Mouse (Mus musculus) CH12.LX (cell line): Measurements from ENCODE around the gene Zmynd19. TPM values are rescaled to one million over a fixed set of nuclear protein-coding genes. Genes with fewer than 3 reads are reported as not detected.
A peak's percentile ranks its signal among the peaks of the same experiment; 100 is the strongest.

Experiments used
- DNase-seq: peaks from one replicate; pipeline ENCODE4 v3.0.0-alpha.2; 2013; ENCODE audit errors: extremely low read depth
- H3K27ac ChIP-seq: 2 replicates; pipeline ENCODE4 v1.5.1; 2012; ENCODE audit warnings: low read depth, mild to moderate bottlenecking, control low read depth, moderate library complexity; ENCODE audit not compliant: insufficient read depth
- H3K27me3 ChIP-seq: replicated peaks from 2 replicates; pipeline ENCODE3; 2012; ENCODE audit warnings: inconsistent platforms
- H3K36me3 ChIP-seq, 2 experiments: replicated peaks in 1 of 2; 2 replicates each; pipeline versions ENCODE3 to v1.6.1; 2012; ENCODE audit warnings: inconsistent platforms in 1 of 2, low read length in 1 of 2, mild to moderate bottlenecking in 1 of 2, mixed read lengths in 1 of 2, moderate library complexity in 1 of 2; ENCODE audit not compliant: control insufficient read depth in 1 of 2, insufficient read depth in 1 of 2
- H3K4me1 ChIP-seq, 2 experiments: 2 replicates each; pipeline ENCODE4 v1.6.1; 2012; ENCODE audit warnings: inconsistent platforms in 1 of 2, moderate library complexity in 1 of 2; ENCODE audit not compliant: insufficient read depth in 2 of 2, control insufficient read depth in 1 of 2
- H3K4me2 ChIP-seq: 2 replicates; pipeline ENCODE4 v1.6.1; 2012; ENCODE audit warnings: low read depth, mild to moderate bottlenecking, control low read depth; ENCODE audit not compliant: poor library complexity, insufficient read depth, severe bottlenecking
- H3K4me3 ChIP-seq, 3 experiments: fragments of 150-350 bp in 1 of 3; sonication (generic) in 1 of 3; replicated peaks in 1 of 3; 2 replicates each; pipeline versions ENCODE3 to v1.5.1; 2011 to 2012; ENCODE audit warnings: low read depth in 2 of 3, low read length in 2 of 3, mild to moderate bottlenecking in 2 of 3, moderate library complexity in 2 of 3, control low read depth in 1 of 3, improper control_type of control experiment in 1 of 3, inconsistent platforms in 1 of 3, mixed read lengths in 1 of 3; ENCODE audit not compliant: poor library complexity in 1 of 3
- H3K79me2 ChIP-seq: replicated peaks from 2 replicates; pipeline ENCODE4 v1.6.1; 2012; ENCODE audit warnings: mild to moderate bottlenecking, moderate library complexity; ENCODE audit not compliant: control insufficient read depth, poor library complexity, insufficient read depth, severe bottlenecking; ENCODE audit errors: extremely low read depth
- H3K9ac ChIP-seq: 2 replicates; pipeline ENCODE4 v1.6.1; 2012; ENCODE audit warnings: low read depth, mild to moderate bottlenecking, control low read depth, moderate library complexity; ENCODE audit not compliant: insufficient read depth
- H3K9me3 ChIP-seq: replicated peaks from 2 replicates; pipeline ENCODE3; 2012; ENCODE audit warnings: low read length, inconsistent platforms, mixed read lengths
- CTCF ChIP-seq, 2 experiments: IDR thresholded peaks in 1 of 2; conservative IDR thresholded peaks in 1 of 2; 2 replicates each; pipeline ENCODE4 v1.5.1; 2011 to 2012; ENCODE audit warnings: low read depth in 2 of 2, low read length in 2 of 2, improper control_type of control experiment in 1 of 2, inconsistent platforms in 1 of 2, mild to moderate bottlenecking in 1 of 2, moderate library complexity in 1 of 2
- ETS1 ChIP-seq: conservative IDR thresholded peaks from 2 replicates; pipeline ENCODE4 v1.6.1; 2012; ENCODE audit warnings: low read depth, mild to moderate bottlenecking, inconsistent platforms, low read length, improper control_type of control experiment, moderate library complexity
- GABPA ChIP-seq: IDR thresholded peaks from 2 replicates; pipeline ENCODE4 v1.6.1; 2012; ENCODE audit warnings: low read depth, low read length, improper control_type of control experiment, inconsistent platforms; ENCODE audit not compliant: insufficient replicate concordance
- IRF4 ChIP-seq: IDR thresholded peaks from 2 replicates; pipeline ENCODE4 v1.6.1; 2014; ENCODE audit warnings: low read depth, mild to moderate bottlenecking, inconsistent platforms, low read length, improper control_type of control experiment
- MAZ ChIP-seq: IDR thresholded peaks from 2 replicates; pipeline ENCODE4 v1.6.1; 2012; ENCODE audit warnings: low read depth, mild to moderate bottlenecking, inconsistent platforms, low read length, improper control_type of control experiment, moderate library complexity
- NELFE ChIP-seq: IDR thresholded peaks from 2 replicates; pipeline ENCODE4 v1.6.1; 2011; ENCODE audit warnings: low read depth, low read length, improper control_type of control experiment
- NRF1 ChIP-seq: IDR thresholded peaks from 2 replicates; pipeline ENCODE4 v1.6.1; 2014; ENCODE audit warnings: low read depth, mild to moderate bottlenecking, inconsistent platforms, low read length, improper control_type of control experiment, moderate library complexity
- POLR2A ChIP-seq: IDR thresholded peaks from 2 replicates; pipeline ENCODE4 v1.6.1; 2011; ENCODE audit warnings: low read depth, mild to moderate bottlenecking, improper control_type of control experiment, low read length
- RCOR1 ChIP-seq: conservative IDR thresholded peaks from 2 replicates; pipeline ENCODE4 v1.6.1; 2012; ENCODE audit warnings: low read depth, mild to moderate bottlenecking, inconsistent platforms, low read length, improper control_type of control experiment
- SMC3 ChIP-seq: IDR thresholded peaks from 2 replicates; pipeline ENCODE4 v1.6.1; 2011; ENCODE audit warnings: low read depth, low read length, improper control_type of control experiment
- TCF12 ChIP-seq: IDR thresholded peaks from 2 replicates; pipeline ENCODE4 v1.6.1; 2014; ENCODE audit warnings: low read depth, mild to moderate bottlenecking, inconsistent platforms, low read length, improper control_type of control experiment
- USF1 ChIP-seq: IDR thresholded peaks from 2 replicates; pipeline ENCODE4 v1.6.1; 2014; ENCODE audit warnings: low read depth, mild to moderate bottlenecking, inconsistent platforms, low read length, improper control_type of control experiment
- USF2 ChIP-seq: conservative IDR thresholded peaks from 2 replicates; pipeline ENCODE4 v1.6.1; 2011; ENCODE audit warnings: low read depth, low read length, improper control_type of control experiment
- ZMIZ1 ChIP-seq: IDR thresholded peaks from 2 replicates; pipeline ENCODE4 v1.6.1; 2012; ENCODE audit warnings: low read depth, mild to moderate bottlenecking, inconsistent platforms, low read length, improper control_type of control experiment
- ZNF384 ChIP-seq: IDR thresholded peaks from 2 replicates; pipeline ENCODE4 v1.6.1; 2012; ENCODE audit warnings: low read depth, low read length, improper control_type of control experiment, inconsistent platforms
- dilution Hi-C: fragments of 300-500 bp; cut with MboI; formaldehyde crosslinking; loops from 2 replicates; pipeline ENCODE4 v1.14.3; 2020; ENCODE audit warnings: low sequenced_read_pairs; ENCODE audit not compliant: extremely low pct_unique_long_range_greater_than_20kb, extremely low pct_ligation_motif_present
- in situ Hi-C: fragments of 300-500 bp; cut with MboI; formaldehyde crosslinking; loops from 3 replicates; pipeline ENCODE4 v1.14.3; 2019; ENCODE audit warnings: low sequenced_read_pairs, low pct_ligation_motif_present, low pct_unique_long_range_greater_than_20kb, mixed read lengths
- polyA plus RNA-seq: library from polyadenylated mRNA; unstranded; fragments of >175 nt; gene quantifications from 2 replicates; pipeline ENCODE4 v1.2.1, GENCODE M21; 2012; ENCODE audit warnings: low read depth; ENCODE audit not compliant: insufficient read length
- total RNA-seq, 2 experiments: library from RNA; depleted of rRNA; stranded (reverse); fragments of 300-350 nt in 1 of 2; fragments of >200 nt in 1 of 2; gene quantifications; 2 replicates each; pipeline ENCODE4 v1.2.3; 2012 to 2014

The Zmynd19 gene
- total and polyA plus RNA-seq, 3 experiments, result 40.9 to 70.2 (median 41.6) TPM

DNA sequence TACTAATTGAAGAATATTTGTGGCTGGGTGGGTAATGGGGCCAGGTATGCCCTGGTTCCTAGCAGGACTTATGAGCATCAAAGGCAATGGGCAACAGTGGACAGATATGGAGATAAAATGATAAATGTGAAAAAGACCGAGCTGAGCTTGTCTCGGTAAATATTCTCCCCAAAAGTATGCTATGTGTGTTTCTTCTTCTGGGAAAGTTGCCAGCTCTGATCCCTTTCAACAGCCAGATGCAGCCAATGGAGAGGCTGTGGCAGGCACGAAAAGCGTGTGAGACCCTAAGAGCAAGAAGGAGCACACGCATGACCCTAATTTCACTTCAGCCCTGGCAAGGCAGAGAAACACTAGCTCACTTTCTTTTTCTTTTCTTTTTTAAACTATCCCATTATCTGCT is 48.5 kb upstream of the Zmynd19 start:
- Histone ChIP-seq H3K4me2 (no peak overlapping the region; the same call in 1 of the 2 replicates), H3K4me1 (peaks cover 0 to 20% of the 10 kb centered on the region in 2 experiments; a peak in 2 of 4 replicates)
- no peak for DNase-seq
- TF ChIP-seq NELFE, result no peak
- no peak for TF ChIP-seq GABPA
- TF ChIP-seq TCF12, result no peak
- TF ChIP-seq USF1, result no peak
- TF ChIP-seq ZMIZ1, result no peak
- TF ChIP-seq POLR2A, result no peak
- TF ChIP-seq USF2, result no peak
- no peak for TF ChIP-seq ZNF384
- no peak for TF ChIP-seq SMC3
- no peak for TF ChIP-seq IRF4
- no peak for TF ChIP-seq RCOR1
- TF ChIP-seq ETS1, result no peak
- TF ChIP-seq MAZ, result no peak
- TF ChIP-seq, all 38 proteins: peak for 0
- dilution Hi-C loops, result no loop called here
- peaks cover 13% of the 10 kb centered on the region; the same call in 1 of the 2 replicates for H3K79me2 ChIP-seq
- in situ Hi-C loops, result no loop called here
- H3K27me3 ChIP-seq, result no peaks in the 10 kb centered on the region
- H3K9ac ChIP-seq, result no peak overlapping the region
- no peak overlapping the region for H3K27ac ChIP-seq
- no peak overlapping the region for H3K4me3 ChIP-seq
- H3K36me3 ChIP-seq, result peaks cover 0 to 35% of the 10 kb centered on the region in 2 experiments
- H3K9me3 ChIP-seq, result no peaks in the 10 kb centered on the region

DNA sequence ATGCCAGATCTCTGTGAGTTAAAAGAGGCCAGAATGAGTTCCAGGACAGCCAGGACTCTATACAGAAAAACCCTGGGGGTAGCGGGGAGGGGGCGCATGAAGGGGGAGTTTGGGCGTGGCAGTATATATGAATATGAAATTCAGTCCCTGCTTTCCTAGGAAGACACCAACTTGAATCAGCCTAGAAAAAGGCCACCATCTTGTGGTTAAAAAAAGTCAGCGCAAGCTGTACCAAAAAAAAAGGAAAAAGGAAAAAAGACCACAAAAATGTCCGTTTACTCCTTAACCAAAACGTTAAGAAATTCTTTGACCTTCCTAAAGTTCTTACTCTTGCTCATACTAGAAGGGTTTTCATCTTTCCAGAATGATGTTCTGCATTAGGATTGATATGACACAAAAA is 46.6 kb upstream of the Zmynd19 start:
- Histone ChIP-seq H3K4me3 (no peak overlapping the region), H3K4me2 (no peak overlapping the region), H3K9ac (no peak overlapping the region), H3K36me3 (peaks cover 0 to 25% of the 10 kb centered on the region in 2 experiments), H3K4me1 (peaks cover 0 to 30% of the 10 kb centered on the region in 2 experiments; a peak in 2 of 4 replicates), H3K9me3 (no peaks in the 10 kb centered on the region), H3K27me3 (no peaks in the 10 kb centered on the region), H3K79me2 (peaks cover 14% of the 10 kb centered on the region; the same call in 1 of the 2 replicates), H3K27ac (no peak overlapping the region)
- peak in 1 of 2 experiments; percentile 11; a peak in 1 of 4 replicates for TF ChIP-seq CTCF (conservative IDR thresholded peaks at IDR 0.05 in 1 of 2, IDR thresholded peaks at IDR 0.05 in 1 of 2; ENCODE audit: low read depth in 2 of 2, low read length in 2 of 2)
- no peak for TF ChIP-seq NRF1
- dilution Hi-C loops, result no loop called here
- in situ Hi-C loops, result no loop called here
- no peak for DNase-seq
